Mouse (Mus musculus) left cerebral cortex, postnatal 25 days (tissue): ENCODE data around the gene Ptprn2. TPM values are rescaled to one million over a fixed set of nuclear protein-coding genes. Genes with fewer than 3 reads are reported as not detected.
A peak's percentile ranks its signal among the peaks of the same experiment; 100 is the strongest.

Experiments
- DNase-seq, 2 experiments: peaks; one replicate each; pipeline ENCODE4 v3.0.0; 2022; ENCODE audit warnings: low spot score in 2 of 2, mixed read lengths in 1 of 2
- intact Hi-C: fragments of 180-260 bp; cut with DNase I; formaldehyde crosslinking; loops from one replicate; pipeline ENCODE4 v1.15.1; 2025
- total RNA-seq, 2 experiments: library from RNA; stranded (reverse); gene quantifications; 2 replicates each; pipeline ENCODE4 v1.2.3; 2021

Gene Ptprn2
- total RNA-seq, 2 experiments from 2014 or later: 356 to 377 TPM

GRCm38 (mm10) chr12:116819836-116820235 lies 334.3 kb downstream of the Ptprn2 start:
- DNase-seq: no peak
- intact Hi-C loops: no loop called here

GRCm38 (mm10) chr12:116823341-116823740 lies 337.8 kb downstream of the Ptprn2 start:
- no peak for DNase-seq
- intact Hi-C loops: no loop called here

- intact Hi-C loops: no loop called here
These were observed 342.2 kb downstream of the Ptprn2 start for GRCm38 (mm10) chr12:116827748-116828147.

GRCm38 (mm10) chr12:116838611-116839192 lies 353.2 kb downstream of the Ptprn2 start:
- no peak for DNase-seq
- intact Hi-C loops: loop anchor here (10.0 kb wide), 1 partner anchor 486 kb away; no protein-coding TSS in a partner anchor

More at GRCm38 (mm10) chr12:116827748-116828147, 342.2 kb downstream of the Ptprn2 start:
- no peak for DNase-seq

GRCm38 (mm10) chr12:116842723-116843272 lies 357.3 kb downstream of the Ptprn2 start:
- peak; percentile 47 to 49 for DNase-seq
- intact Hi-C loops: loop anchor here (10.0 kb wide), 1 partner anchor 182 kb away; no protein-coding TSS in a partner anchor

GRCm38 (mm10) chr12:116846220-116846619 lies 360.7 kb downstream of the Ptprn2 start:
- intact Hi-C loops: loop anchor here (10.0 kb wide), 1 partner anchor 179 kb away; no protein-coding TSS in a partner anchor
- no peak for DNase-seq

- DNase-seq: no peak
- intact Hi-C loops: loop anchor here (10.0 kb wide), 1 partner anchor 178 kb away; no protein-coding TSS in a partner anchor
These were observed 361.5 kb downstream of the Ptprn2 start for GRCm38 (mm10) chr12:116847021-116847420.

- DNase-seq: no peak
- intact Hi-C loops: no loop called here
These were observed 370.8 kb downstream of the Ptprn2 start for GRCm38 (mm10) chr12:116856307-116856706.

GRCm38 (mm10) chr12:116861360-116862017 lies 376.0 kb downstream of the Ptprn2 start:
- DNase-seq: no peak
- intact Hi-C loops: no loop called here

GRCm38 (mm10) chr12:116863291-116863899 lies 377.9 kb downstream of the Ptprn2 start:
- DNase-seq: no peak
- intact Hi-C loops: no loop called here

GRCm38 (mm10) chr12:116873866-116874585 lies 388.5 kb downstream of the Ptprn2 start:
- intact Hi-C loops: no loop called here
- DNase-seq: no peak

GRCm38 (mm10) chr12:116887496-116888281 lies 402.2 kb downstream of the Ptprn2 start:
- peak in 1 of 2 experiments; percentile 35 for DNase-seq
- intact Hi-C loops: no loop called here

GRCm38 (mm10) chr12:116888856-116889255 lies 403.3 kb downstream of the Ptprn2 start:
- DNase-seq: no peak
- intact Hi-C loops: no loop called here

- DNase-seq: no peak
- intact Hi-C loops: no loop called here
These were observed 407.1 kb downstream of the Ptprn2 start for GRCm38 (mm10) chr12:116892584-116892983.

GRCm38 (mm10) chr12:116896651-116897050 lies 411.1 kb downstream of the Ptprn2 start:
- no peak for DNase-seq
- intact Hi-C loops: no loop called here

- intact Hi-C loops: no loop called here
- DNase-seq: no peak
These were observed 416.3 kb downstream of the Ptprn2 start for GRCm38 (mm10) chr12:116901773-116902172.

- intact Hi-C loops: no loop called here
- DNase-seq: peak; percentile 47 to 57
These were observed 421.9 kb downstream of the Ptprn2 start for GRCm38 (mm10) chr12:116907424-116907823.

- intact Hi-C loops: no loop called here
- DNase-seq: peak; percentile 70 to 83
These were observed 423.1 kb downstream of the Ptprn2 start for GRCm38 (mm10) chr12:116908668-116909067.

GRCm38 (mm10) chr12:116916776-116917175 lies 431.3 kb downstream of the Ptprn2 start:
- no peak for DNase-seq
- intact Hi-C loops: no loop called here
